Mouse (Mus musculus) limb, embryonic 10.5 days (tissue): ENCODE data around the gene Numb. TPM values are rescaled to one million over a fixed set of nuclear protein-coding genes. Genes with fewer than 3 reads are reported as not detected.
"Not testable (repeated sequence)": the region's sequence is repeated elsewhere in the genome, so short reads cannot be mapped to it uniquely, and the experiment has no call there.

ENCODE experiments used
- DNase-seq: peaks from one replicate; pipeline ENCODE4 v3.0.0-alpha.2; 2017; ENCODE audit warnings: low spot score
- H3K27ac ChIP-seq: fragments of 300-500 bp; sonication (generic); 2 replicates; pipeline ENCODE4 v1.5.1; 2016; ENCODE audit warnings: mild to moderate bottlenecking
- H3K27me3 ChIP-seq: fragments of 300-500 bp; sonication (generic); 2 replicates; pipeline ENCODE4 v1.6.1; 2016; ENCODE audit warnings: low read depth, mild to moderate bottlenecking; ENCODE audit not compliant: poor library complexity, severe bottlenecking
- H3K36me3 ChIP-seq: fragments of 300-500 bp; sonication (generic); 2 replicates; pipeline ENCODE4 v1.6.1; 2016; ENCODE audit warnings: mild to moderate bottlenecking, moderate library complexity
- H3K4me1 ChIP-seq: fragments of 300-500 bp; sonication (generic); 2 replicates; pipeline ENCODE4 v1.6.1; 2016
- H3K4me3 ChIP-seq: fragments of 300-500 bp; sonication (generic); 2 replicates; pipeline ENCODE4 v1.5.1; 2016; ENCODE audit warnings: mild to moderate bottlenecking, moderate library complexity
- H3K9me3 ChIP-seq: fragments of 300-500 bp; sonication (generic); replicated peaks from 2 replicates; pipeline ENCODE4 v1.6.1; 2016; ENCODE audit warnings: mild to moderate bottlenecking
- WGBS: fragments of 180-500 bp; shearing (Covaris S2); methylation state at CpG from one replicate; pipeline ENCODE4 v1.1.7; 2016; 5-methylcytosine and 5-hydroxymethylcytosine counted together
- polyA plus RNA-seq: library from polyadenylated mRNA; unstranded; fragments of >200 nt; fragmentation: Nextera tagmentation; extraction: Ambion mirVana; gene quantifications from 2 replicates; pipeline ENCODE4 v1.2.1, GENCODE M21; 2016

The Numb gene
- polyA plus RNA-seq, 1 experiment from 2014 or later, result 37.4 TPM

DNA sequence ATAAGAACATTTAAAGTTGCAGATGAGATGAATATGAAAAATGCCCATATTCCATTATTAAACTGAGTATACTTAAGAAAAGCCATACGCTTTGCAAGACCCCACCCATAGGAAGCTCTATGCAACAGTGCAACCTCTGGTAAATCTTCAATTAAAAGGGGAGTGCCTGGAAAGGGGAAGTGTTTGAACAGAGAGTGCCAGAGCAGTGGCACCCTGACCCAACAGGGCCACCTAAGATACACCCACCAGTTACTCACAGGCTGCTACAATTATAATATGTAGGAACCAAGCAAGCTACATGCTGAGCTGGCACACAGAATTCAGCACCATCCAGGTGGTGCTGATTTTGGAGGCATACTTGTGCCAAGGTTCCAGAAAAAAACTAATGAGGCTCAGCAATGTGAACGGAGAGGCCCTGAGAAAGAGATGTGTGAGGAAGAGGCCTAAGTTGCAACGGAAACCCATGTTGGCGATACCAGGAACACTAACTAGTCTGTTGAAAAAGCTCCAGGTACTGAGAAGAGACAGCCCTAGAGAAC is 7.5 kb downstream of the Numb start:
- no peak overlapping the region for H3K27ac ChIP-seq
- H3K4me1 ChIP-seq, result no peaks in the 10 kb centered on the region
- DNase-seq, result no peak
- peaks cover 30% of the 10 kb centered on the region for H3K36me3 ChIP-seq
- H3K4me3 ChIP-seq, result no peak overlapping the region
- WGBS, result 94% methylated on average over 4 of the region's 4 CpGs
- H3K27me3 ChIP-seq, result no peaks in the 10 kb centered on the region
- H3K9me3 ChIP-seq, result no peaks in the 10 kb centered on the region

DNA sequence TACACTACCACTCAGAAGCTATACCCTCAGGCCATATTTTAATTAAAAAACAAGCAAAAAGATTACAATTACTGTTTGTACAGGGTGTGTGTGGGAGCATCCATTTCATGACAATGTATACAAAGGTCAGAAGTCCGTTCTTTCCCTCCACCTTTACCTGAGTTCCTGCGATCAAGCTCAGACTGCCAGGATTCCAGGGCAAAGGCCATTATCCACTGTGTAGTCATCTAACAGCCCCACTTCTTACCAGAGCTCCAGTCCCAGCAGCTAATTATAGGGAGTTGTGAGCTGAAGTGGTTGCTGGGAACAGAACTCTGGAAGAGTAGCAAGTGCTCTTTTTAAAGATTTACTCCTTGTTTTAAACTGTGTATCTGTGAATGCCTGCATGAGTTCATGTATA is 11.3 kb downstream of the Numb start:
- WGBS, result 87% methylated on average over 2 of the region's 2 CpGs
- Histone ChIP-seq H3K9me3 (no peaks in the 10 kb centered on the region), H3K4me3 (no peak overlapping the region), H3K4me1 (no peaks in the 10 kb centered on the region), H3K27ac (no peak overlapping the region), H3K27me3 (no peaks in the 10 kb centered on the region), H3K36me3 (peaks cover 25% of the 10 kb centered on the region; the same call in 1 of the 2 replicates)
- DNase-seq, result no peak

DNA sequence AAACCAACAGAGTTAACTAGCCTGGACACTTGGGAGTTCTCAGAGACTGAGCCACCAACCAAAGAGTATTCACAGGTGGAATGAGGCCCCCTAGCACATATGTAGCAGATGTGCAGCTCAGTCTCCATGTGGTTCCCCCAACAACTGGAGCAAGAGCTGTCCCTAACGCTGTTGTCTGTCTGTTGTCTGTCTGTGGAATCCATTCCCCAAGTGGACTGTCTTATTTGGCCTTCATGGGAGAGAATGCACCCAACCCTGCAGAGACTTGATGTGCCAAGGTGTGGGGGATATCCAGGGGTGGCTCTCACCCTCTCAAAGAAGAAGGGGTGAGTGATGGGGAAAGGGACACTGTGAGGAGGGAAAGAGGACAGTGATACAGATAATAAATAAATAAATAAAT is 28.8 kb downstream of the Numb start:
- H3K27me3 ChIP-seq, result no peaks in the 10 kb centered on the region
- no peak for DNase-seq
- WGBS, result 100% methylated on average over 1 of the region's 1 CpGs
- peaks cover 25% of the 10 kb centered on the region for H3K36me3 ChIP-seq
- no peak overlapping the region for H3K4me3 ChIP-seq
- H3K27ac ChIP-seq, result no peak overlapping the region
- H3K4me1 ChIP-seq, result no peaks in the 10 kb centered on the region
- no peaks in the 10 kb centered on the region for H3K9me3 ChIP-seq

DNA sequence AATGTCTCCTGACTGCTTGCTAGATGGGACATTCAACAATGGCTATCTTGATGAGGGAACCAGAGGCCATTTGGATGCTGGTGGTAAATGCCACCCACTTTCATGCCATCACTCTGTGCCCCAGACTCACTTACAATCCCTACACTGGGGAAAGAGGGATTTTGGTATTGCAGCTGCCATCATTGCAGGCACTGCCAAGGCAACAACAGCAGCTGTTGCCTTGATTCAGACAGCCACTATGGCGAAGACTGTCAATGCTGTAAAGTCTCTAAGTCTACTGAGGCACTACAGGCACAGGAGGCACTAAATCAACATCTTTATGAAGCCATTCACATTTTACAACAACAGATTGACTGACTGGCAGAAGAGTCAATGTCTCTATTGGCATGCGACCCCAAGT is 30.5 kb downstream of the Numb start:
- Histone ChIP-seq H3K4me3 (no peak overlapping the region), H3K4me1 (no peaks in the 10 kb centered on the region), H3K36me3 (peaks cover 31% of the 10 kb centered on the region), H3K27me3 (no peaks in the 10 kb centered on the region), H3K27ac (no peak overlapping the region), H3K9me3 (no peaks in the 10 kb centered on the region)
- WGBS, result 99% methylated on average over 2 of the region's 2 CpGs
- no peak for DNase-seq

GRCm38 (mm10) chr12:83889128-83889527 is 32.6 kb downstream of the Numb start:
- Histone ChIP-seq H3K27ac (no peak overlapping the region), H3K4me3 (no peak overlapping the region), H3K27me3 (no peaks in the 10 kb centered on the region), H3K36me3 (peaks cover 50% of the 10 kb centered on the region), H3K9me3 (no peaks in the 10 kb centered on the region), H3K4me1 (no peaks in the 10 kb centered on the region)
- no peak for DNase-seq
- 93% methylated on average over 1 of the region's 1 CpGs for WGBS

DNA sequence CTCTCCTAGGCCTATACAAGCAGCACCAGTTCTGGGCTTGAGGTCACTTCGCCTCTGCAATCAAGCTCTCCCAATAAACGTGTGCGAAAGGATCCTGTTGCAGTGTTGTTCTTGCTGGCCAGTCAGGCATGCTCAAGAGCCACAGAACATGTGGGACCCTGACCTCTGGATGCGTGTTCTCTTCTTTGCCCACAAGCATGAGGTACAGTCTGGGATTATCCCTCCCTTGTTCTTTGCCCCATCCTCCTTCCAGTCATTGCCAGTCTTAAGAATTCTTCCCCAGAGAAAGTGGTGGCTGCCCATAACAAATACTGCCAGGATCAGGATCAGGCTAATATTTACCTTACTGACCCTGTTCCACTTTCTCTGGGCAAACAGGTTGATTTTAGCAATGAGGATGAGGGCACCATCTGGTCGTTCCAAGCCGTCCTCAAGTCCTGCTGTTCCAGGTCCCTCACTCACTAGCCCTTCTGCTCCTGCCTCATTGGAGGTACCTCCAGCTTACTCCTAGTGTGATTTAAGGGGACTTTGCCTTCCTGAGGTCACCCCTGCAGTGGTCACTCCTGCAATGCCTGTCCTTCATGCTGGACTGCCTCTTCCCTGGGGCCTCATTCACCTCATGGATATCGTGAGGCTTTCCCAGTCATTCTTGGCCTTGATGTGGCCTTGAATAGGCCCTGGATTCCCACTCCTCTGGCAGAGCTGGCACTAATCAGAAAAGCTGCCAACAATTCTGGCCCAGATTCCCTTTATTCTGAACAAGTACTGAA is 36.0 kb downstream of the Numb start:
- peaks cover 31% of the 10 kb centered on the region for H3K36me3 ChIP-seq
- DNase-seq, result no peak
- no peaks in the 10 kb centered on the region for H3K4me1 ChIP-seq
- H3K9me3 ChIP-seq, result no peaks in the 10 kb centered on the region
- no peaks in the 10 kb centered on the region for H3K27me3 ChIP-seq
- H3K27ac ChIP-seq, result no peak overlapping the region
- 93% methylated on average over 7 of the region's 7 CpGs for WGBS
- H3K4me3 ChIP-seq, result no peak overlapping the region

DNA sequence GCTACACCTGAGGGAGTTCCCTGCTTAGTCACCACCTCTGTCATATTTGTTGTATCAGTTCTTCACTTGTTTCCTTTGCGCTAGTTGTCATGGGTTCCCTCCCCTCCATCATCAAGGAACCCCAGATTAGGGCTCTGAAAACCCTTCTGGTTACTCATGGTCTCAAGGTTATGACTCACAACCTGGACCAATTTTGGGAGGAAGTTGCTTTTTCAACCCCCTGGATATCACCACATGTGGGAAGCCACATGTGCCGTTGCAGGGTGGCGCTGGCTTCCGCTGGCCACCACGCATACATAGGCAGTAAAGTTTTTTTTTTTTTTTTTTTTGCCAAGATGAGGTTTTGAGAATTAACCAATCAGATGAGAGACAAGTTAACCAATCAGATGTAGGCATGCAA is 36.7 kb downstream of the Numb start:
- H3K4me3 ChIP-seq, H3K27me3 ChIP-seq, H3K4me1 ChIP-seq, H3K9me3 ChIP-seq, DNase-seq, H3K27ac ChIP-seq: not testable (repeated sequence)
- peaks cover 28% of the 10 kb centered on the region for H3K36me3 ChIP-seq
- WGBS, result 94% methylated on average over 5 of the region's 5 CpGs

DNA sequence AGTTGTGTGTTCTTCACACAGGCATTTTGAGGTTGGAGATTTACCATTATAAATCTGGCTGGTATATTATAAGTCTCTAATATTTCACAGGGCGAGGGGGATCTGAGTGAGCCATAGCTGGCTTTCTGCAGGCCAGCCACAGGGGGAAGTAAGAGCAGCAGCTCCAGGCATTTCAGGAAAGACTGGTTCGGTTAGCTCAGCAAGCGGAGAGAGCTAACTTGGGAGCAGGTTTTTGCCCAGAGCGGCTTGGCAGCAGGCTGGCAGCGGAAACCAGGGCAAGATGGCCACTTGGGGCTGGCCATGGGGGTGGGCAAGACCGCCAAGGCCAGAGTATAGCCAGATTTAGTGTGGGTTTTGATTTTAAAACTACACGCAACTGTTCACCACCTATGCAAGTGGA is 39.2 kb downstream of the Numb start:
- Histone ChIP-seq H3K4me3 (no peak overlapping the region), H3K9me3 (no peaks in the 10 kb centered on the region), H3K36me3 (peaks cover 29% of the 10 kb centered on the region), H3K4me1 (no peaks in the 10 kb centered on the region), H3K27ac (no peak overlapping the region), H3K27me3 (no peaks in the 10 kb centered on the region)
- 91% methylated on average over 7 of the region's 7 CpGs for WGBS
- DNase-seq, result no peak

GRCm38 (mm10) chr12:83882088-83882487 is 39.6 kb downstream of the Numb start:
- Histone ChIP-seq H3K27me3 (no peaks in the 10 kb centered on the region), H3K4me1 (no peaks in the 10 kb centered on the region), H3K9me3 (no peaks in the 10 kb centered on the region), H3K36me3 (peaks cover 29% of the 10 kb centered on the region), H3K4me3 (no peak overlapping the region), H3K27ac (no peak overlapping the region)
- 95% methylated on average over 3 of the region's 3 CpGs for WGBS
- no peak for DNase-seq

- Histone ChIP-seq H3K36me3 (peaks cover 25% of the 10 kb centered on the region), H3K4me3 (no peak overlapping the region), H3K9me3 (no peaks in the 10 kb centered on the region), H3K27me3 (no peaks in the 10 kb centered on the region), H3K27ac (no peak overlapping the region), H3K4me1 (no peaks in the 10 kb centered on the region)
- DNase-seq, result no peak
- WGBS, result 88% methylated on average over 2 of the region's 2 CpGs
Observed at GRCm38 (mm10) chr12:83880913-83881312, 40.8 kb downstream of the Numb start.

DNA sequence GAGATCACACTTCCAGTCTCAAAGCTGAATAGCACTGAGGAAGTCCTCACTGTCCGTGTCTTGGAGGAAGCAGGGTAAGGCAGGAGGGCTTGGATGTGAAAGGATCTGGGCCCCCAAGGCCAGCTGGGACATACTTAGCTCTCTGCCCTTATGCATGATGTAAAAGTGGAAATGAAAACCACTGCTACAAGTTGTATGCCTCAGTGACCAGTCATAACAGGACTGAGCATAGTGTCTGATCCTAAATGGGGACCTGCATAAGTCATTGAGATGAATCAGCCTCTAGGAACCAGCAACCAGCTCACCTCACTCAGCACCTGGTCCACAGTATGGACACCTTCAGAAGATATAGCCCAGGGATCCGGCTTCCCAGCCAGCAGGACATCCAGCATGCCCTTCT is 46.6 kb downstream of the Numb start:
- Histone ChIP-seq H3K27me3 (no peaks in the 10 kb centered on the region), H3K36me3 (peaks cover 41% of the 10 kb centered on the region), H3K9me3 (no peaks in the 10 kb centered on the region), H3K27ac (no peak overlapping the region), H3K4me1 (no peaks in the 10 kb centered on the region), H3K4me3 (no peak overlapping the region)
- WGBS, result 90% methylated on average over 2 of the region's 2 CpGs
- no peak for DNase-seq

- 93% methylated on average over 4 of the region's 4 CpGs for WGBS
- Histone ChIP-seq H3K27me3 (no peaks in the 10 kb centered on the region), H3K9me3 (no peaks in the 10 kb centered on the region), H3K27ac (no peak overlapping the region), H3K36me3 (peaks cover 43% of the 10 kb centered on the region), H3K4me3 (no peak overlapping the region), H3K4me1 (no peaks in the 10 kb centered on the region)
- DNase-seq, result no peak
Observed at GRCm38 (mm10) chr12:83874597-83874996, 47.1 kb downstream of the Numb start.

DNA sequence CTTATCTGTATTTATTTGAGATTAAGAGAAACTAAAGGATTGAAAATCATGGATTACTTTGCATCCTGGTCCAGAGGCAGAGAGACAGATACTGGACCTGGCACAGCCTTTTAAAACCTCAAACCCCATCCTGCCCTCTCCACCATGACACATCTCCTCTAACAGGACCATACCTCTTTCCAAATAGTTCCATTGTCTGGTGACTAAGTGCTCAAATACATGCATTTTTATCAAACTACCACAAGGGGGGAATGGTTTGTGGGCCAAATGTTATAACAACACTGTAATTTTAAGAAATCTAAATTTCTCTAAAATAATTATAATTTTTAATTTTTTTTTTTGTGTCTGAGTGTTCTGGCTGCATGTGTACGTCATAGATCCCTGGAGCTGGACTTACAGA is 57.2 kb downstream of the Numb start:
- H3K36me3 ChIP-seq, result peaks cover 10% of the 10 kb centered on the region
- H3K27ac ChIP-seq, result no peak overlapping the region
- H3K9me3 ChIP-seq, result no peaks in the 10 kb centered on the region
- no peaks in the 10 kb centered on the region for H3K27me3 ChIP-seq
- H3K4me1 ChIP-seq, result no peaks in the 10 kb centered on the region
- WGBS, result 85% methylated on average over 1 of the region's 1 CpGs
- DNase-seq, result no peak
- no peak overlapping the region for H3K4me3 ChIP-seq

- no peak for DNase-seq
- Histone ChIP-seq H3K4me3 (no peak overlapping the region), H3K9me3 (no peaks in the 10 kb centered on the region), H3K4me1 (no peaks in the 10 kb centered on the region), H3K27me3 (no peaks in the 10 kb centered on the region), H3K36me3 (peaks cover 10% of the 10 kb centered on the region), H3K27ac (no peak overlapping the region)
- WGBS, result 93% methylated on average over 3 of the region's 3 CpGs
Observed at GRCm38 (mm10) chr12:83861880-83862279, 59.9 kb downstream of the Numb start.
